Mouse (Mus musculus): ENCODE measurements around the gene Cdc37l1.

- TF ChIP-seq CTCF (IDR thresholded peaks at IDR 0.05 in 2 of 3, conservative IDR thresholded peaks at IDR 0.05 in 1 of 3; ENCODE audit: control insufficient read depth in 1 of 3, insufficient read depth in 1 of 3, low read depth in 2 of 3, low read length in 3 of 3, poor library complexity in 1 of 3, severe bottlenecking in 1 of 3) (no peak), MYB (IDR thresholded peaks at IDR 0.05; ENCODE audit: low read depth, low read length) (peak; percentile 81)
These were observed 68.6 kb downstream of the Cdc37l1 start for GRCm38 (mm10) chr19:29058741-29059140.
